Mouse (Mus musculus): ENCODE results near the gene Trappc13. TPM values are rescaled to one million over a fixed set of nuclear protein-coding genes. Genes with fewer than 3 reads are reported as not detected.
"Not testable (repeated sequence)": the region's sequence is repeated elsewhere in the genome, so short reads cannot be mapped to it uniquely, and the experiment has no call there.

The Trappc13 gene
- 10 to 100 TPM; 51.6 to 52.1 TPM for total RNA-seq (2021)
- long read RNA-seq, transcript Trappc13-205 (12 exons, 3,538 nt): major isoform, 29 of 55 reads
- long read RNA-seq, partial matches to known transcripts: 0 of 55 reads
- long read RNA-seq, other reads (novel, unspliced or antisense): 25 of 55 reads

- DNase-seq (ENCODE audit: low spot score in 2 of 2): peak in 1 of 2 experiments; percentile 94
Observed at GRCm38 (mm10) chr13:104177796-104178649, at the start of gene Trappc13. TSS of gene Trappc13 (minus strand) at chr13:104178469.

GRCm38 (mm10) chr13:104227478-104227877 lies 49.2 kb upstream of the Trappc13 start:
- no peak for DNase-seq (ENCODE audit: low spot score in 2 of 2)

- no peak for DNase-seq (ENCODE audit: low spot score in 2 of 2)
Observed at GRCm38 (mm10) chr13:104204313-104204712, 26.0 kb upstream of the Trappc13 start.

DNA sequence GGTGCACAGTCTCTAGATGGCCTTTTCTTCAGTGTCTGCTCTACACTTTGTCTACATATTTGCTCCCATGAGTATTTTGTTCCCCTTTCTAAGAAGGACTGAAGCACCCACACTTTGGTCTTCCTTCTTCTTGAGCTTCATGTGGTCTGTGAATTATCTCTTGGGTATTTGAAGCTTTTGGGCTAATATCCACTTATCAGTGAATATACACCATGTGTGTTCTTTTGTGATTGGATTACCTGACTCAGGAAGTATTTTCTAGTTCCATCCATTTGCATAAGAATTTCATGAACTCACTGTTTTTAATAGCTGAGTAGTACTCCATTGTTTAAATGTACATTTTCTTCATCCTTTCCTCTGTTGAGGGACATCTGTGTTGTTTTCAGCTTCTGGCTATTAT lies 17.6 kb upstream of the Trappc13 start:
- DNase-seq (ENCODE audit: low spot score in 2 of 2): not testable (repeated sequence)

DNA sequence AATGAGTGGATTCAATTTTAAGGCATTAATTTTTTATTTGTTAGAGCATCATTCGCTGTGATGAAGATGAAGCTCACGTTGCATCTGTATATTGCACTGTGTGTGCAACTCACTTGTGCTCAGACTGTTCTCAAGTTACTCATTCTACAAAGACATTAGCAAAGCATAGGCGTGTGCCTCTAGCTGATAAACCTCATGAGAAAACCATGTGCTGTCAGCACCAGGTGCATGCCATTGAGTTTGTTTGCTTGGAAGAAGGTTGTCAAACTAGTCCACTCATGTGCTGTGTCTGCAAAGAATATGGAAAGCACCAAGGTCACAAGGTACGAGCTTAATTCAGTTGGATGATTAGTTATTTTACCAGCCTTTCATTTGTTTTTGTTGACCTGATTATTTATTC lies 9.1 kb upstream of the Trappc13 start:
- DNase-seq (ENCODE audit: low spot score in 2 of 2): no peak

DNA sequence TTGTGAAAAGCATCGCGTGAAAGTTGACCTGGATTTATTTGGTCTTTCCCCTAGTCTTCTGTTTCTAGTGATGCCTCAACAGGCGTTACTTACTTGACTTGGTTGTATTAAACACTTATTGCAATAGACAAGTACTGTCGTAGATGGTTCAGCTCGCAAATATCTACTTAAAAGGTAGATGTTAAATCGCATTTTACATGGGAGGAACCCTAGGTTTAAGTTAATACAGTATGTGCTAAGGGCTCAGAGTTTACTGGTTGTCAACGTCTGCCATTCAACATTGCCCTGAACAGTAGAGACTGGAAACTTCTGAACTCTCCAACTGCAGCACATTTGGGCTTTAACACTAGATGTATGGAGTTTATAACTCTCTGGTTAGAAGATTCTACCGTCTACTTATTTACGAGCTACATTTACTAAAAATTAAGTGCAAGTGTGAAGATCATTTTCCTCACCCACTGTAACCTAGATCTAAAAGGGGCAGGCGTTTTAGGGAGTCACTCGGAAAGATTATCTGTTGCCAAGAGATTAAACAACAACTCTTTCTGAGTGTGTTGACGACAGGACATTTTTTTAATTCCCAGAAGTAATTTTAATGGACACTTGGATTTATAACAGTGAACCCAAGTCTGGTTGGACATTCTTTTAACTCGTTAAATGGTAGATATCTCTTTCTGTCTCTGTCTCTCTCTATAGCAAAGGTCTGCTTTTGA lies 1.1 kb upstream of the Trappc13 start:
- no peak for DNase-seq (ENCODE audit: low spot score in 2 of 2)

DNA sequence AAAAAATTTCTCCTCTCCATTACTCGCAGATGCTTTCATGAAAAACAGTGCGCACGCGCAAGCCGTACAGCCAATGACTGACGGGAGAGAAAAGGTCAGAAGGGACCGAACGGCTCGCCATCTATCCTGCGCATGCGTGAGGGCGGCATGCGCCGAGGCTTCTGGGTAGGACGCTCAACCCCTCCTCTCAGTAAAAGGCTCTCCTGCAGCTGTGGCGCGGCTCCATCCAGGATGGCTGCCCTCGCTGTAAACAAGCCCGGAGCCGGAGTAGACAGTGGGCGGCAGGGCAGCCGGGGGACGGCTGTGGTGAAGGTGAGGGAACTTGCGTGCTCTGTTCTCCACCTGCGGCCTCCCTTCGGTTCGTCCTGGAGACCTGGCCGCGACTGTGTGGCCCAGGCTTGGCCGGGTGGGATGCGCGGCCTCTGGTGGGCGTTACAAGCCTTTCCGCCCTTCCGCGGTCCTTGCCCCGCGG lies 417 bp upstream of the Trappc13 start, which contains the start of gene Trim23:
Gene Trim23, plus strand, starts transcription at position 148 of the 472 bp plus-strand sequence.
- DNase-seq (ENCODE audit: low spot score in 2 of 2): peak; percentile 96 to 98

GRCm38 (mm10) chr13:104176874-104177273 lies 1.4 kb downstream of the Trappc13 start:
- no peak for DNase-seq (ENCODE audit: low spot score in 2 of 2)

DNA sequence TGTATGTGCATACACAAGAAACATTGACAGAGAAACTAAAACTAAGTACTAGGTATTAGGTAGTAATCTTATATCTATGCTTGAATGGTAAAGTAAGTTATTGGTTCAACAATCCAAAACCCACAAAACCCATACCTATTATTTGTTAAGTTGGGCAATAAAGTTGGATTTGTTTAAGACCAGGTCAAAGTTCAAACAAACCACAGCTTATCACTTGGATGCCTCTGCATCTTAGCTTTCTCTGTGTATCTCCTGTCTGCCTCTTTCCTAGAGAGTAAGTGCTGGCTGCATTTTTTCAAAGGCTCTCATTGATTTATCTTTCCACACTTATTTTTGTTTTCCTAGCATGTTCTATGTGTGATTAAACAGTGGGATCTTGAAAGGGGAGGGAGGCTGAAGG lies 5.8 kb downstream of the Trappc13 start:
- DNase-seq (ENCODE audit: low spot score in 2 of 2): no peak

DNA sequence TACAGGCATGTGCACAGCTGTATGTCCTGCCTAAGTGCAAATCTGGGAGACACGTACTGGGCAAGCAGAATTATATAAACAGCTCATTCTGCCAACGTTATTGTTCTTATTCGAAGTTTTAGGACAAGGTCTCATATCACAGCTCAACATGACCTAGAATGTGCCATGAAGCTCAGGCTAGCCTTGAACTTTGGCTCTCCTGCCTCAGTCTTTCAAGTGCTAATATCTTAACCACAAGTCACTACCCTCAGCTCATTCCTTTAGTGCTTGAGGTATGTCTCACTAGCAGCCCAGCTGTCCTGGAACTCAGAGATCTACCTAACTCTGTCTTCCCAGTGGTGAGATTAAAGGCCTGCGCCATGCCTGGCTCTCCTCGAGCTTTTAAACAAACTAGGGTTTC lies 6.6 kb downstream of the Trappc13 start:
- DNase-seq (ENCODE audit: low spot score in 2 of 2): no peak

GRCm38 (mm10) chr13:104155686-104156085 lies 22.6 kb downstream of the Trappc13 start:
- no peak for DNase-seq (ENCODE audit: low spot score in 2 of 2)

- no peak for DNase-seq (ENCODE audit: low spot score in 2 of 2)
Observed at GRCm38 (mm10) chr13:104155106-104155505, 23.2 kb downstream of the Trappc13 start.

DNA sequence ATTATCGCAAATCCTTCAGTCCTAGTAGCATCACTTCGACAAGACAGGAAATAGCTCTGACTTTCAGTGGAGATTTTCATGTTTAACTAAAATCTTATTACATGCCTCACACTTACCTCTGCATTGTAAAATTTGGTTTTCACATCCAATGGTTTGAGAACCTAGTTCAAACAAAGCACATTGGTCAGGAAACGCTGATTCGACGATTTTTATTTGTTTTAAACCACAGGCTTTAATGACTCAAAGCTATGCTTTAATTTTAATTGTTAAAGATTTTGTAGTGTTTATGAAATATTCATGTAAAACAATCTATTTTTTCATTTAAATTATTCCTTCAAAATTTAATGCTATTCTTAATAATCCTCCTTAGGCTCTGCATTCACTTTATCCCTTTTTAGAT lies 24.1 kb downstream of the Trappc13 start:
- no peak for DNase-seq (ENCODE audit: low spot score in 2 of 2)

DNA sequence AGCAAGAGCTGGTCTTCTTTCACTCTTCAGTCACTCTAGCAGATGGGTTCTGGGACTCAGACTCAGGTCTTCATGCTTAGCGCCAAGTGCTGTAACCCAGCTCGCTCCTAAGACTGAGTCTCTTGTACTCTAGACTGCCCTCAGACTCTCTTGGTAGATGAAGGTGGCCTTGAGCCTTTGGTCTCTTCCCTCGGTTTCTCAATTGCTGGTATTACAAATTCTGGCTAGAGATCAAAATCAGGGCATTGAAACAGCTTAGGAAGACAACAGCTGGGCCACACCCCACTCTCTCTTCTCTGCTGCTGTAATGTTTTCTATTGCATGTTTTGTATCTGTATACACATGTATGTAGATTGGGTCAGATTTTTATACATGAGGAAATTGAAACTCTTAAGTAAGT lies 32.6 kb downstream of the Trappc13 start:
- DNase-seq (ENCODE audit: low spot score in 2 of 2): no peak

DNA sequence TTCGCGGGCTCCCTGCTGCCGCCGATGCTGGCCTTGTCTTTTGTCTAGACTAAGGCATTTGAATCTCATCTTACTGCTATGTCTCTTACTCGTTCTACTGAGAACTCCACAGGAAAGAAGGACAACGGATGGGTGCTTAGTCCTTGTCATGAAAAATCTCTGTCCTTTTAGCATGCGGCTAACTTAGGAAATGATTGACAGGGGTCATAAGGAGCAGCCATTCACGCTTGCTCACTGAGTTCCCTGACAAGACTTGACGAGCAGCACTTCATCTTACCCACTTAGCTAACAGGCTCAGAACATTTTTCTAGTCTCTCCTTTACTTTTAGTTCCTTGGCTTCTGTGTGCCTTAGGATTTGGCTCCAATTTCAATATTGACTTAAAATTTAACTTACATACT lies 33.4 kb downstream of the Trappc13 start:
- no peak for DNase-seq (ENCODE audit: low spot score in 2 of 2)

DNA sequence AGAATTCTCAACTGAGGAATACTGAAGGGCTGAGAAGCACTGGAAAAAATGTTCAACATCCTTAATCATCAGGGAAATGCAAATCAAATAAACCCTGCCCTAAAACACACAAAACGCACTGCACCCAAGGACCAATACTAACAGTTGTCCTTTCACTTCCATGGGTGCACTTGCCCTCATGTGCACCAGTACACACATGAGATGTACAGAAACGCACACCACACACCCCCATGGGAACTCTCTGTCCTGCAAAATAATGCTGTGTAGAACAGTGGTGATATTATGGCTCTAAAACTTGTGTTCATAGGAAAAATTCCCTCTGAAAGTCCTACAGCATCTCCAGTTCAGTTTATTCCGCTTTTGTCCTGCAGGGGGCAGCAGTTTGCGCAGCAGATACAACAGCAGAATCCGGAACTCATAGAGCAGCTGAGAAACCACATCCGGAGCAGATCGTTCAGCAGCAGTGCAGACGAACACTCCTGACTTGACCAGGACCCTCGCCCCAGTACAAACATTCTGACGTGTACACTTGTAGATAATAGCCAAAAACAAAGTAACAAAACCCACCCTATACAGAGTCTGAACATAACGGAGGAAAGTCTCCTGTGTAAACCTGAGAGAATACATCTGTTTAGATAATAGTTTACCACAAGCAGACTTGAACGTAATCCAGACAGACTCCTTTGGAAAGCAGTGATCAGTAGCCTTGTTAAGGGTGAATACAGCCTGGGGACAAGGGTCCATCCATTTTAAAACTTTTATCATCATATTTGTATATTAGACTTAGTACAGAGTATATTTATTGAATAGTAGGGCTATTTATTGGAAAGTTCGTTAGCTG lies 38.7 kb downstream of the Trappc13 start:
- peak; percentile 66 to 92 for DNase-seq (ENCODE audit: low spot score in 2 of 2)

DNA sequence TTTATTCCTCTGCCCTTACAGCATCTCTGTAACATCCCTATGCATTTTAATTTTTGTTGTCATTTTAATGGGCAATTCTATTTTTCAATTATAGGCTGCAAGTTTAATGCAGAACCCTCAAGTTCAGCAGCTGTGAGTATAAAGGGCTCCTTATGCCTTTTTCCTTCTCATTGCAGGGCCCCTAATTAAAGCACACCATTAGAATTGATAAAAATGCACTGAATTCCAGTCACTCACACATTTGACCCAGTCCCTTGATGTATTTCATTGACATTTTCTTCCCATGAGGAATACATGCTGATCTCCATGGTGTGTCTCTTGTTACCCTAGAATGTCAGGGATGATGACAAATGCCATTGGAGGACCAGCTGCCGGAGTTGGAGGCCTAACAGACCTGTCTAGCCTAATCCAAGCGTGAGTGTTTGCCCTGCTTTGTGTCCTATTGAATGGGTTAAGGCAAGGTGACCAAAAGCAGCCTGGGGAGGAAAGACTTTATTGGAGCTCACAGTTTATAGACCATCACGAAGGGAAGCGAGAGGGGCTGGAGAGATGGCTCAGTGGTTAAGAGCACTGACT lies 43.7 kb downstream of the Trappc13 start:
- DNase-seq (ENCODE audit: low spot score in 2 of 2): no peak

- no peak for DNase-seq (ENCODE audit: low spot score in 2 of 2)
Observed at GRCm38 (mm10) chr13:104132561-104132960, 45.7 kb downstream of the Trappc13 start.

GRCm38 (mm10) chr13:104123662-104124381 lies 54.4 kb downstream of the Trappc13 start:
- DNase-seq (ENCODE audit: low spot score in 2 of 2): no peak
